Mouse (Mus musculus): ENCODE data around the gene Tal1. TPM values are rescaled to one million over a fixed set of nuclear protein-coding genes. Genes with fewer than 3 reads are reported as not detected.

Gene Tal1
- polyA plus RNA-seq, 1 experiment from 2014 or later = 3.6 TPM

GRCm38 (mm10) chr4:115113266-115113665 lies 57.0 kb downstream of the Tal1 start:
- WGBS (ENCODE audit: missing documents) = 33% methylated on average over 5 of the region's 5 CpGs
- Histone ChIP-seq H3K27ac (no peak overlapping the region), H3K4me3 (ENCODE audit: inconsistent target) (no peak overlapping the region), H3K79me2 (ENCODE audit: inconsistent target) (no peaks in the 10 kb centered on the region), H3K36me3 (ENCODE audit: inconsistent target) (no peaks in the 10 kb centered on the region)

- H3K4me3 ChIP-seq (ENCODE audit: inconsistent target) = no peak overlapping the region
- H3K79me2 ChIP-seq (ENCODE audit: inconsistent target) = no peaks in the 10 kb centered on the region
- H3K27ac ChIP-seq = no peak overlapping the region
- WGBS (ENCODE audit: missing documents) = 81% methylated on average over 3 of the region's 3 CpGs
- H3K36me3 ChIP-seq (ENCODE audit: inconsistent target) = no peaks in the 10 kb centered on the region
Measured at GRCm38 (mm10) chr4:115119642-115120041, 63.4 kb downstream of the Tal1 start.

- Histone ChIP-seq H3K27ac (no peak overlapping the region), H3K79me2 (ENCODE audit: inconsistent target) (no peaks in the 10 kb centered on the region), H3K4me3 (ENCODE audit: inconsistent target) (no peak overlapping the region), H3K36me3 (ENCODE audit: inconsistent target) (no peaks in the 10 kb centered on the region)
- 77% methylated on average over 2 of the region's 2 CpGs for WGBS (ENCODE audit: missing documents)
Measured at GRCm38 (mm10) chr4:115121162-115121561, 64.9 kb downstream of the Tal1 start.

Other genes starting within 250 kb of the Tal1 start
- not detected in 3 replicates for gene Gm12830, start 234.7 kb upstream of the Tal1 start, polyA plus RNA-seq (2018)
- gene Foxd2, start 147.6 kb upstream of the Tal1 start, polyA plus RNA-seq (2018) = 0.37 to 0.45 TPM (median 0.38 TPM) in 3 replicates
- not detected in 3 replicates for gene Foxe3, start 130.4 kb upstream of the Tal1 start, polyA plus RNA-seq (2018)
- gene Cmpk1, start 69.2 kb upstream of the Tal1 start, polyA plus RNA-seq (2018) = 89.7 to 330 TPM (median 144 TPM) in 3 replicates
- 1.1 to 3.7 TPM (median 1.2 TPM) in 3 replicates for gene Stil, start 56.3 kb upstream of the Tal1 start, polyA plus RNA-seq (2018)
- 24.4 to 124 TPM (median 41.0 TPM) in 3 replicates for gene Pdzk1ip1, start 32.3 kb downstream of the Tal1 start, polyA plus RNA-seq (2018)
- gene Cyp4x1, start 77.9 kb downstream of the Tal1 start, polyA plus RNA-seq (2018) = not detected in 3 replicates
- gene Cyp4a29, start 185.7 kb downstream of the Tal1 start, polyA plus RNA-seq (2018) = not detected in 3 replicates
- gene Cyp4a12a, start 242.6 kb downstream of the Tal1 start, polyA plus RNA-seq (2018) = not detected in 3 replicates